Mouse (Mus musculus) frontal cortex, adult 2 months (tissue): ENCODE measurements around the gene Srgap3. TPM values are rescaled to one million over a fixed set of nuclear protein-coding genes. Genes with fewer than 3 reads are reported as not detected.
"Not testable (repeated sequence)": the region's sequence is repeated elsewhere in the genome, so short reads cannot be mapped to it uniquely, and the experiment has no call there.

Experiments used
- DNase-seq, 2 experiments: peaks; one replicate each; pipeline ENCODE4 v3.0.0; 2022; ENCODE audit warnings: low spot score in 1 of 2; ENCODE audit errors: extremely low spot score in 1 of 2
- polyA plus RNA-seq: library from polyadenylated mRNA; depleted of rRNA; stranded (reverse); fragments of >200 nt; gene quantifications from 2 replicates; pipeline ENCODE4 v1.2.3, GENCODE M21; 2012

The Srgap3 gene
- polyA plus RNA-seq, 1 experiment, result 124 TPM

DNA sequence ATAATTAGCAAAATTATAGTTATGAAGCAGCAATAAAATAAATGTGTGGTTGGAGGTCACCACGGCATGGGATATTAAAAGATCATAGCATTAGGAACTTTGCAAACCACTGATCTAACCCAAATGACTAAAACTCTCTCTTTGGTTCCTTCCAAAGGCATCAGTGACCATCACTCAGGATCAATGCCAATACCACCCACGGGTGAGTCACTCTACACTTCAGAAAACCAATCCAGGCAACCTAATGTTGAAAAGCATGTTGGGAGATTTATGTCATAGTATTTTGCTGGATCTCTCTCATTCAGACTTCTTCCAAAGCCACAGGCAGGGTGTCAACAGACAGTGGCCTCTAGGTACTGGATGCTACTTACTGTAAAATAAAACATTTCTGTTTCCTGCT lies 176.1 kb downstream of the Srgap3 start:
- DNase-seq, result peak in 1 of 2 experiments; percentile 35

DNA sequence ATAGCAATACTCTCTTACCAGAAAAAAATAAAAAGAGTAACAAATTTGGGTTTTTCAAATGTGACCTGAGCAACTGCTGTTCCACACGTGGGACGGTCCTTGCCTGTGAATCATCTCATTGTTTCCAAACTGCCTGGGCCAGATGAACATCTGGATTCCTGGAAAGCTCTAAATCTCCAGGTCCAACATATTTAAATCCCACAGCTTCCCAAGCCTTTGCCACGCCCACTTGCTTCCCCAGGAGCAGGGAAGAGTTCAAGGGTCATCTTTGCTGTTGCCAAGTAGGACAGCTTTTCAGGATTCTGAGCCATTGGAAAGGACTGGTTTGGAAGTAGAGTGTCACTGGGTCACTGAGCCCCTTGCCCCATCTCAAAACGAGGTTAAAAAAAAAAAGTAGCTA lies 188.5 kb downstream of the Srgap3 start:
- no peak for DNase-seq

DNA sequence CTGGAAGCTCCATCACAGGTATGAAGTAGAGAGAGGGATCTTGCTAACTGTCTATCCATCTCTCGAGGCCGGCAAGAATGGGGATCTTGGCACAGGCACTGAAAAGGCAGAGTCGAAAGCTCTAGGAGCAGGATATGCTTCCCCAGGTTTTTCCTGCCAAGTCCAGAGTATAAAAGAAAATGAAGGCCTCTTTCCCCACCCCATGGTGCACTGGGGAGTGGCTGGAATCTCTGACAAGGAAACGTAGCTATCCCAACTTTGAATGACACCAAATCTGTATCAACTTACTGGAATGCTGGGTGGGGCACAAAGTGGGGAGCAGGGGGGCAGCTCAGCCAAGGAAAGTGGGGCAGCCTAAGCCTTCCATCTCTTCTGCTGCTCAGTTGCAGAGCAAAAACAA lies 190.2 kb downstream of the Srgap3 start:
- no peak for DNase-seq

DNA sequence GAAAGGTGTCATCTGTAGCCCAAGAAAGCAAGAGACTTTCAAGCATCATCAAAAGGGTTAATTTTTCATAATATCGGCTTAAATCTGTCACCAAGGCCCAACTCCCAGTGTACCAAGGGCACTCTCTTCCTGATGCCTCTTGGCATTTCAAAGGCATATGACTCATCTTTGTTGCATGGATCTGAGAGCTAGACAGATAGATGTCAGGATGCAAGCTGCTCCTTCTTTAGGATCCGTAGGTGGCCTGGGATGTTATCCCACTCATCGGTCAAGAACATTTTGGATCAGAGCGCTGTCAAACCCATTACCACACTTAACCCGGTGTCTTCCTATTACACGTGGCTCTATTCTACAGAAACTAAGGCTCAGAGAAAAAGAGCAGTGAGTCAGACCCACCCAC lies 192.1 kb downstream of the Srgap3 start:
- DNase-seq, result no peak

DNA sequence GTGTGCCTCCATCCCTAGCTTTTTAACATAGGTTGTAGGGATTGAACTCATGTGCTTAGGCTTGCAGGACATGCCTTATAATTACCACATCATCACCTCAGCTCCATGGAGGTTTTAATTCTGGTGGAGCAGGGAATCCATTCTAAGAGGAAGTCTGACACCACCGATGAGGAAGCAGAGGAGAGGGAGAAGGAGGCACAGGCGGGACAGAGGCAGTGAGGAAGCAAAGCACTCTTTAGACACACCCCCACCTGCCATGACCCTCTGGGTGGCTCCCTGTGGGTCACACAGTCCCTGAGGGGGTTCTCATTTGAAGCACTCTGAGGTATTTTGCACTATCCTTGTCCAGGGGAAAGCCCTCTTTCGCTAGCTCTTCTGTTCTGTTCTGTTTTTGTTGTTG lies 194.5 kb downstream of the Srgap3 start:
- DNase-seq, result no peak

DNA sequence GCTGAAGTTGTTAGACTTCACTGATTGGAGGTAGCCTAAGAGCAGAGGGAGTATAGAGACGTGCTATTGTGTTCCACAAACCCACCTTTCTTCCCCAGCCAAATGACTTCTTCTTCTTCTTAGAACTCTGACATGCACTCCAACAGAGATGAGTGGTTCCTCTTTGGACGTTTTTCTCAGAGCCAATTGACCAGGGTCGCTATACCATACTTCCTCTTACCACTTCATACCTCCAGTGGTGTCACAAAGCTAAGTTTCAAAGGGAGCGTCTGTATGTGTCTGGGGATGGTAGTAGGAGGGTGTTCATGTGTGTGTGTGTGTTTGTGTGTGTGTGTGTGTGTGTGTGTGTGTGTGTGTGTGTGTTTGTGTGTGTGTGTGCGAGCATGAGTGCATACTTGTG lies 195.1 kb downstream of the Srgap3 start:
- no peak for DNase-seq

DNA sequence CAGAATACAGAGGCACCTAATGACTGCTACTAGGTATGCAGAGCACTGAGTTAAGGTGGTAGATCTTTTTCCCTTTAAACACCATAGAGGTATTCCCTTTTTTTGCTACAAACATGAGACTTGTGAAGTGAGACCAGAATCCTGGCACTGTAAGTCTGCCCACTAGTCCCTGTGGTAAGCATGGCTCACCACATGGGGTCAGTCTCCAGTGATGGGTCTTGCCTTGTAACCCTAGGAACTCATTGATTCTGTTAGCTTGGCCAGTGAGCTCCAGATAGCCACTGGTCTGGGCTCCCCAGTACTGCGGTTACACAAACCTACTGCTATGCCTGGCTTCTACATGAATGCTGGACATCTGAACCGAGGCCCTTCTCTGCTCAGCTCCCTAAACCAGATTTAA lies 204.8 kb downstream of the Srgap3 start:
- DNase-seq, result no peak

DNA sequence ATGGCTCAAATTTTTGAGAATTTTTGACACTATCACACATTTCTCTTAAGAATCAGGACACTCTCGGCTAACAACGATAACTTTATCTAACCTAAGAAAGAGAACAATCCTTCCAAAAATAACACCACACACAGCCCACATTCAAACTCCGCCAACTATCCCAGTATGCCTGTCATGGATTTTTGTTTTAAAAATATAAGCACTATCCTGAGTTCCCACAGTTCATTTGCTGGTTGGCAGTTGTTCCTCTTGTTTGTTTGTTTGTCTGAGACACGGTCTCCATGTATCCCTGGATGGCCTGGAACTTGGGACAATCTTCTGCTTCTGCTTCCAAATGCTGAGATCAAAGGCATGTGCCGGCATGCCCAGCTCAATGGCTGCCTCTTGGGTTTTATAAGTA lies 205.3 kb downstream of the Srgap3 start:
- DNase-seq, result no peak

DNA sequence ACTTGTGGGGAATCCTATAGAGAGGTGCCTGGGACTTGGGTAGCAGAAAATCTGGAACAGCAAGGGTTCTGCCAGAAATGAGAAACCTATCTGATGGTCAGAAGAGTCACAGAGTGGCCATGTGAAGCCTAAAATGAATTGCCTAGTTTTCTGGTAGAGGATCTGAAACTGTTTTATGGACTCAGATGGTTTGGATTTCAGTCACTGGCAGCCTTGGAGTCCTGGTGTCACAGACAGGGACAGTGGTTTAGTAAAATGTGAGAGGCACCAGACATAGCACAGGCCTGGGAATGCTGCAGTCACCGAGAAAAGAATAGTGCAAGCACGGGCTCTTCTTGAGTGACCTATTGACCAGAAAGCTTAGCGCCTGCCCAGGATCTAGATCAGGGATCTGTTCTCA lies 207.4 kb downstream of the Srgap3 start:
- DNase-seq, result no peak

DNA sequence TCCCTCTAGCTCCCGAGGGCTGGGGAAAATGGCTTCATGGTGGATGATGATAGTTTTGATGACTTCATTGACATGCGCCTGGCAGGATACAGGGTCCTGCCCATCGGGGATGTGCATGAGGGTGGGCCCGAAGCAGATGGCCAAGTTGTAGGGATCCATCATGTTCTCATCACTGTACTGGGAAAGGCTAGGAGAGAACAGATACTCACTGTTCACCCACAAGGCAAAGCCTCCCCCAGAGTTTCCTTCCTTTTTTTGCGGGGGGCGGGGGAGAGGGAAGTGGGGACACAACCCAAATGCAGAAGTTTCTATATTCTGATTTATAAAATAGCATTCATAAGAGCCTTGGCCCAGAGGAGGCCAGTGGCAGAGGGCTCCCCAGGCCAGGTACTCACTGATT lies 208.1 kb downstream of the Srgap3 start:
- no peak for DNase-seq

DNA sequence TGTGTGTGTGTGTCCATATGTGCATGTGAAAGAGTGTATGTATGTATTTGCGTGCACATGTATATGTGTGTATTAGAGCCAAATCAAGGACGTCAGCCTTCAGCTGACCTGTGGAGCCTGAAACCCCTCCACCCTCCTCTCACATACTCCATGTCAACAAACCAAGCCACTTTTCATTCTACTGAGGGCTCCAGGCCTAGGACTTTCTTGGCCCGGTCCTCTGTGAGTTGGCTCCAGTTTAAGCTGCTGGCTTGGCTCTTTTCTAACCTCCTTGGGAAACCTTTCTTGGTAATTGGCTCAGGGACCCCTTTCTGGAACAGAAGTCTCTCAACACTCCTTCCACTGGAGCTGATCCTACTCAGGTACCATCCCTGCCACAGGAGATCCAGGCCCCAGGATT lies 210.6 kb downstream of the Srgap3 start:
- DNase-seq, result no peak

DNA sequence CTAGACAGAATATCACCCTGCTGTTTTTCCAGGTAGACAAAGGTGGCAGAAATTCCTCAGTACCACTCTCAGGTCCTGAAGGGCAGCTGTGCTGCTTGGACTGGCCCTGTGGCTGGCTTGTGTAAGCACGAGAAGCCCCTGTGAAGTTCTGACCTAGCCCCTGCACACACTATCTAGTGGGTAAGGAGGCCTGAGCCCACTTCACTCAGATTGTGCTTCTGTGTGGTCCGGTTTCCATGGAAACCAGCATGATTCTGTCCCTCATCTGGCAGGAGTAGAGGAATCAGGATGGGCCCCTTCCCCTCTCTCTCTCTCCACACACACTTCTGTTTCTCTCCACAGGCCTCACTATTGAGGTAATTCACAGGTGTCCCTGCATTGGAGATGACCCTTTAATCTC lies 212.0 kb downstream of the Srgap3 start:
- DNase-seq, result no peak

DNA sequence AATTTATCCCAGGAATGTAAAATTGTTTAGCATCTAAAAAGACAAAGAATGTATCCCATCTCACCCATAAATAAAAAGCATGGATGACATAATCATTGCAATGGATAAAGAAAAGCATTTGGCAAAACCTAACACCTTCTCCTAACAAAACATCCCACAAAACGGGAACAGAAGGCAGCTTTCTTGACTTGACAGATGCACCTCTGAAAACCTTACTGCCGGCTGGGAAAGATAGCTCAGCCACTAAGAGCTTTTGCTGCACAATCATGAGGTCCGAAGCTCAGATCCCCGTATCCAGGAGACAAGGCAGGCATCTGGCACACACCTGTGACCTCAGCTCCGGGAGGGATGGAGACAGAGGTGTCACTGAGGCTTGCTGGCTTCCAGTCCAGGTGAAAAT lies 213.1 kb downstream of the Srgap3 start:
- peak in 1 of 2 experiments; percentile 52 for DNase-seq

DNA sequence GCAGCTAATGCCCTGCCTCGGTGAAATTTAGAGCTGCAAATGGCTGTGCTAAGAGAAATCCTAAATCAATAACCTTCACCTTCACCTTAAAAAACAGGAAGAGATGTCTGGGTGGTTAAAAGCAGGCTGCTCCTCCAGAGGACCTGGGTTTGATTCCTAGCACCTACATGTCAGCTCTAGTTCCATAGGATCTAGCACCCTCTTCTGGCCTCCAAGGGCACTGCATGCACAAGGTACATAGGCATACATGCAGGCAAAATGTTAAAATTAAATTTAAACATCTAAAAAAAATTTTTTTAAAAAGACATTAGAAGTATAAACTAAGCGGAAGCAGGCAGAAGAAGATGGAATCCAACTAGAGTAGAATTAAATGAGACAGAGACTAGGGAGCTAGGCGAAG lies 214.6 kb downstream of the Srgap3 start:
- no peak for DNase-seq

DNA sequence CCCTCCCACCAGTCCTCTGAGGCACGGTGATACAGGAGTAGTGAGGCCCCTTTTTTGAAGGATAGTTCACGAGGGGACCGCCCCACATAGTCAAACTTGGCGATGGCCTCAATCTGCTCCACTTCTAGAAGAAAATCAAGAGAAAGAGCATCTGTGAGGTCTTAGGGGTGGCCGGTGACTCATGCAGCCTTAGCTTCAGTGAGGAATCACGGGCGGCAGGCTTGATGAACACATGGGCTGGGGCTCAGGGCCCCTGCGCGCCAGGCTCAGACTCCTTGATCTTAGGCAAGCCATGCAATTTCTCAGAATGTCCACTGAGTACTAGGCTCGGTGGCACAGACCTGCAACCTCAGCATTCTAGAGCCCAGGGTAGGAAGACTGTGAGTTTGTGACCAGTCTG lies 215.7 kb downstream of the Srgap3 start:
- no peak for DNase-seq

DNA sequence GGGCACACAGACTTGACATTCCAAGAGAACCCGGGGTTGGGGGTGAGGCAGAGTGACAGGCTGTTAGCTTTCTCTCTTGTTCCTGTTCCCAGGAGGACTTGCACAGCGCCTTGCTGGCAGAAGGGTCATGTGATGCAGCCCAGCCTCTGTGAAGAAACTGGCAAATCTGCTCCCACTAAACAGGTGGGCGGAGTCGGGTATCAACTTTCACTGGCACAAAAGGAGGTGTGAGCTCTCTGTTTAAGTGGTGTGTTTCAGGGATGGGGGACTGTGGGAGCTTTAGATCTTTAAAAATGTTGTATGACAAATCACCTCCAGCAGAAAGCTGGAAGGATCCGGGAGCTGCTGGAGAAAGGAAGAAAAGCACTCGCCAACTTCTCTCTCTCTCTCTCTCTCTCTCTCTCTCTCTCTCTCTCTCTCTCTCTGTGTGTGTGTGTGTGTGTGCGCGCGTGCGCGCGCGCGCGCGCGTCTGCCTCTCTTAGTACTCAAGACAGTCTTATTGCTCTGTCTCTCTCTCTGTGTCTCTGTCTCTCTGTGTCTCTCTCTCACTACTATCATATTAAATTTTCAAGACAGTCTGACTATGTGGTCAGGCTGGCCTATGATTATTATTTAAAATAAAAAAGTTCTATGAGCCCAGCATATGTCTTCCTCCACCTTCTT lies 218.2 kb downstream of the Srgap3 start:
- DNase-seq, result peak; percentile 90 to 93

DNA sequence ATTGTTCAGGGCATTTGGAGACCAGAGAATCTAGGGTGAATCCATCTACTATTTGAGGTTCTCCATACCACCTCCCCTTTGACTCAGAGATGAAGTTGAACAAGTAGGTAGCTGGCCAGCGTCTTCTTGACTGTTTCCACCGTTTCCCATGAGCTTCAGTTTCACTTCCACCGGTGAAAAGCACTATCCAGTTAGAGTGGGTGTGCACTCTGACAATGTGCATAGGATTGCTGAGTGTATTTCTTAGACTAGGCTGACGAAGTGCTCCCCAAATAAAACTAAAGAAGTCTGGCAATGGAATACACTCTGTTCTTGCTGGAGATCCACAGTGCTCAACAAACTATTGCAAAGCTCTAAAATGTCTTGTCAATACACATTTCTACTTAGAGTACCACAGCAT lies 221.6 kb downstream of the Srgap3 start:
- DNase-seq, result no peak

DNA sequence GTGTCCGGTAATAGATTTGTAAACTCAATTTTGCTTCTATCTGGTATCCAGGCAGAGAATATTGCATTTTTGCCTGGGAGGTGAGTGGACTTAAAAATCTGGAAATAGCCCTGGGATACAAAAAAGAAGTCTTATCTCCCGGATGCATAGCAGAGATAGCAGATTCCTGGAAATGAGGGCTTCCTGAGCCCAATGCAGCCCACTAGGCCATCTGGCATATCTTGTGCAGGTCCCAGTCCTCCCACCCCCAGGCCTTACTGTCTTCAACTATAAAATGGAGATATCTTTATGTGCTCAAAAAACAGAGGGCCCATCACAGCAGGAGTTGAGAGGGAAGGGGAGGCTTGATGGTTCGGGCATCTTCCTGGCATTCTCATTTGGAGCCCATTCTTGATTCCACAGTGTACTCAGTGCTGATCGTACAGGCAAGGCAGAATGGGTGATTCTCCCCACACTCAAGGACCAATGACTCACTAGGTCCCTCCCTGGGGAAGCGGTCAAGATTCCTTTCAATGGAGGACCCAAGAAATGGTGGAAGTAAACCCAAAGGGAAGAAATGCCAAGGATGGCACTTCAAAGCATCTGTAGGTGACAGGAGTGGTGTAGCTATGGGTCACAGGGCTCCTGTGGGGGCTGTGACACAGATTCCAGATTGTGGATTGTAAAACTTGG lies 226.5 kb downstream of the Srgap3 start:
- no peak for DNase-seq

DNA sequence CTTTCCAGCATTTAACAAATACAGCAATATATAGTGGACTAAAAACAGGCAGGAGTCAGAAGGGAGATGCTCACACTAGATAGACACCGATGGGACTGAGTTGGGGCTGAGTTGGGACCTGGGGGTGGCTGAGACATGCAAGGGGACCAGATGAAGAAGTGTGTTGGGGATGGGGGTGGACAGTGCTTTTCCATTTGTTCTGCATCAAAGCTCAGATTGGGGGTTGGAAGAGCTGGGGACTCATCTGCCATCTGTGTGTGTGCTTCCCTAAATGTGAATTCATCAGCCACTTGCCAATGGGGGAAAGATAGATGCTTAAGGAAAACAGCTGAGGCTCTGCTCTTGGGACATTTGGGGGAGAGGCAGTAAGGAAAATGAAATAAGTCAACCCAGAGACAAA lies 227.1 kb downstream of the Srgap3 start:
- peak in 1 of 2 experiments; percentile 63 for DNase-seq

DNA sequence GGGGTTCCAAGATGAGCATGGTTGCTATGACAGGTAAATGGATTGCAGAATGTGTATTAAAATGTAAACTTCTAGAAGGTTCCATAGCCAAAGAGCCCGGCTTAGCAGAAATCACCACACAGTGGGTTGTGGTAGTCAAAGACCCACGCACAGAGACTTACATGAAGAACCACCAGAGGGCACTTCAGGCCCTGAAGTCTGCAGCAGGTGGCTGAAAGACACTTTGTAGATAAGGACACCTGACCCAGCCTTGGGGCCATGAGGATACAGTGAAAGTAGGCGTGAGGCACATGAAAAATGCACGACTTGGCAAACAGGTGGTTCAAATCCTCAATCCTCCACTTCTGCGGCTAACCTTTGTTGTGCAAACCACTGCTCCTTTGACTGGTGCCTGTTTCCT lies 229.9 kb downstream of the Srgap3 start:
- DNase-seq, result peak in 1 of 2 experiments; percentile 69

DNA sequence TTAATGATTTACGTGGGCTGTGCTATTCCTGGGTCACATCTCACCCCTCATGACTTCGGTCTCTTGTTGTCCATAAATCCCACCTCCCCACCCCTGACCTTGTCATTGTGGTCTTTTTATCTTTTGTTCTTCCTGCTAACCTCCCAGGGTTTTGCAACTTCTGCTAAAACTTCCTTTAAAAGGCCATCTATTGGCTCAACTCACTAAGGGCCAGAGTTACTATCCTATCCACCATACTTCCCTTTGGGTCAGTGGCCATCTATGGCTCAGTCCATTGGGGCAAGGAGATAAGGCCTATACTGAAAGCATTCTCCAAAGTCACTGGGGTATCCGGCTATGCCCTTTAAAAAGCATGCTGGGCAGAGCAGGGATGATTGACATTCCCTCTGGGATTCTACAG lies 233.1 kb downstream of the Srgap3 start:
- no peak for DNase-seq

DNA sequence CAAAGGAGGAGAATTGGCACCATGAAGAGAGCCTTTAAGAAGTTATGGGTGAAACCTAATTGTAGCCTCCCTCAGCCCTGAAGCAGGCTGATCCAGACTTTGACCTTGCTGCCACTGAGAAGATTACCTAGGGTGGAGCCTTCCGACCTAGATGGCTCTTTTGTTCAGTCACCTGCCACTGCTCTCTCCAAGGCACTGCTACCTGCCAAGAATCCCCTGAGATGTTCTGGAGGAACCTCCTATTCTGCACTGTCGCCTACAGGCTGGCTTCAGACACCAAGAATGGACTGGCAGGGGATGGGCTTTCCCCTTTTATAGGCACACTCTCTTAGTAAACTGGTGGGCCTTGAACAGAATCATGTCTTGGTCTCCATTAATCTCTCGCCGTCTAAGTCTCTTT lies 244.8 kb downstream of the Srgap3 start:
- DNase-seq, result not testable (repeated sequence)

DNA sequence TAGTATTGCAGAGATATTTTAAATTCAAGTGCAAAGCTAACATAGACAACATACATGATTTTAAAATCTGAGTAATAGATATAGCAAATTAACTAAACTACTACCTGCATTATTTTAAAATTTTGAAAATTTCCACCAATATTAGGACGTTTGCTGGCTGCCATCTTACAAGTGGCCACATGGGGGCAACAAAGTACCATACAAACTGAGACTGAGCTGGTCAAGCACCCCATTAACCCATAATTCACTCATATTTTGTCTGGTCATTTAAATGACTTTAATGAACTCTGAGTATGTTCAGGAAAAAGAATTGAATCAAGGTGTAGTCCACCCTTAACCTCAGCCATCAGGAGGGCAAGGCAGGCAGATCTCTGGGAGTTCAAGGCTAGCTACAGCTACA lies 246.7 kb downstream of the Srgap3 start:
- peak in 1 of 2 experiments; percentile 79 for DNase-seq
